Mouse (Mus musculus) thymus, postnatal 4 days (tissue): ENCODE data around the gene Grb2.
A peak's percentile ranks its signal among the peaks of the same experiment; 100 is the strongest.

Experiments
- DNase-seq: peaks from one replicate; pipeline ENCODE4 v3.0.0; 2021

Grb2 gene

GRCm38 (mm10) chr11:115619949-115620348, 88.4 kb downstream of the Grb2 start:
- no peak for DNase-seq

- DNase-seq, result no peak
Measured at GRCm38 (mm10) chr11:115618732-115619516, 89.5 kb downstream of the Grb2 start.

GRCm38 (mm10) chr11:115618001-115618400, 90.4 kb downstream of the Grb2 start:
- no peak for DNase-seq

- no peak for DNase-seq
Measured at GRCm38 (mm10) chr11:115616893-115617292, 91.5 kb downstream of the Grb2 start.

- DNase-seq, result no peak
Measured at GRCm38 (mm10) chr11:115616371-115616770, 92.0 kb downstream of the Grb2 start.

- no peak for DNase-seq
Measured at GRCm38 (mm10) chr11:115615875-115616274, 92.5 kb downstream of the Grb2 start.

- DNase-seq, result no peak
Measured at GRCm38 (mm10) chr11:115615108-115615825, 93.1 kb downstream of the Grb2 start.

GRCm38 (mm10) chr11:115614346-115615107, 93.9 kb downstream of the Grb2 start:
- no peak for DNase-seq

GRCm38 (mm10) chr11:115613138-115613945, 95.1 kb downstream of the Grb2 start:
- DNase-seq, result peak; percentile 58

- peak; percentile 97 for DNase-seq
Measured at GRCm38 (mm10) chr11:115612410-115613137, 95.8 kb downstream of the Grb2 start, which contains the start of gene Mif4gd. Gene Mif4gd, minus strand, starts transcription at chr11:115612969.

- DNase-seq, result peak; percentile 62
Measured at GRCm38 (mm10) chr11:115612059-115612409, 96.4 kb downstream of the Grb2 start.

- DNase-seq, result no peak
Measured at GRCm38 (mm10) chr11:115611173-115611572, 97.2 kb downstream of the Grb2 start.

- no peak for DNase-seq
Measured at GRCm38 (mm10) chr11:115609576-115609975, 98.8 kb downstream of the Grb2 start.

GRCm38 (mm10) chr11:115608421-115609399, 99.7 kb downstream of the Grb2 start:
- no peak for DNase-seq

GRCm38 (mm10) chr11:115606733-115607132, 101.7 kb downstream of the Grb2 start:
- no peak for DNase-seq

- no peak for DNase-seq
Measured at GRCm38 (mm10) chr11:115604304-115604696, 104.1 kb downstream of the Grb2 start.

- peak; percentile 96 for DNase-seq
Measured at GRCm38 (mm10) chr11:115603476-115604303, 104.7 kb downstream of the Grb2 start, which contains the start of the genes Mrps7 and Gga3. Gene Mrps7, plus strand, starts transcription at chr11:115603925. Gene Gga3, minus strand, starts transcription at chr11:115604051.

- no peak for DNase-seq
Measured at GRCm38 (mm10) chr11:115603128-115603475, 105.3 kb downstream of the Grb2 start.

GRCm38 (mm10) chr11:115601174-115601573, 107.2 kb downstream of the Grb2 start:
- no peak for DNase-seq

GRCm38 (mm10) chr11:115600743-115601142, 107.7 kb downstream of the Grb2 start:
- no peak for DNase-seq
